Mouse (Mus musculus) neutrophil, adult 5-6 weeks (primary cell): Measurements from ENCODE around the gene Rpusd3. TPM values are rescaled to one million over a fixed set of nuclear protein-coding genes. Genes with fewer than 3 reads are reported as not detected.

ENCODE experiments used
- ATAC-seq: fragments of 151-379, 151-347 bp; 2 replicates; pipeline ENCODE4 v1.8.0; 2017; ENCODE audit warnings: mild to moderate bottlenecking, moderate TSS enrichment; ENCODE audit not compliant: insufficient number of reproducible peaks, poor library complexity, low FRiP score, severe bottlenecking; ENCODE audit errors: extremely low read depth
- total RNA-seq: library from RNA; stranded (forward); fragments of 200-1000 nt; gene quantifications from 2 replicates; pipeline ENCODE4 v1.2.3, GENCODE M21; 2017

The Rpusd3 gene
- total RNA-seq, 1 experiment from 2014 or later, result 5.1 TPM

- ATAC-seq, result no peak
Measured at GRCm38 (mm10) chr6:113392387-113393071, 26.6 kb downstream of the Rpusd3 start.

DNA sequence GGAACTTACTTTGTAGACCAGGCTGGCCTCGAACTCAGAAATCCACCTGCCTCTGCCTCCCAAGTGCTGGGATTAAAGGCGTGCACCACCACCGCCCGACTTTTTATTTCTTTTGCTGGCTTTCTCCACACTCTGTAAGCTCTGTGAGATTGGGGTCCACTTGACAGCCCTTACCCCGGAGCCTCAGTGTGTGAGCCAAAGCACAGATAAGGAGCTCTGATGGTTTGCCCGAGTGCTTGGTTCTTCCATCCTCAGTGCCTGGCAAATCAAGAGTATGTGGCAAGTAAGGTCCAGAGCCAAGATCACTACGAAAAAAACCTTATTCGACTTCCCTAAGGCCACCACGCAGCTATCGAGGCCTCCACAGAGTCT lies 27.1 kb downstream of the Rpusd3 start:
- ATAC-seq, result no peak

- no peak for ATAC-seq
Measured at GRCm38 (mm10) chr6:113390715-113391114, 28.4 kb downstream of the Rpusd3 start.

GRCm38 (mm10) chr6:113388960-113389359 lies 30.2 kb downstream of the Rpusd3 start, which contains the start of gene Ttll3:
Gene Ttll3 (plus strand): TSS chr6:113389260.
- no peak for ATAC-seq

- no peak for ATAC-seq
Measured at GRCm38 (mm10) chr6:113386025-113386424, 33.1 kb downstream of the Rpusd3 start.

GRCm38 (mm10) chr6:113385160-113385714 lies 33.9 kb downstream of the Rpusd3 start:
- ATAC-seq, result no peak

DNA sequence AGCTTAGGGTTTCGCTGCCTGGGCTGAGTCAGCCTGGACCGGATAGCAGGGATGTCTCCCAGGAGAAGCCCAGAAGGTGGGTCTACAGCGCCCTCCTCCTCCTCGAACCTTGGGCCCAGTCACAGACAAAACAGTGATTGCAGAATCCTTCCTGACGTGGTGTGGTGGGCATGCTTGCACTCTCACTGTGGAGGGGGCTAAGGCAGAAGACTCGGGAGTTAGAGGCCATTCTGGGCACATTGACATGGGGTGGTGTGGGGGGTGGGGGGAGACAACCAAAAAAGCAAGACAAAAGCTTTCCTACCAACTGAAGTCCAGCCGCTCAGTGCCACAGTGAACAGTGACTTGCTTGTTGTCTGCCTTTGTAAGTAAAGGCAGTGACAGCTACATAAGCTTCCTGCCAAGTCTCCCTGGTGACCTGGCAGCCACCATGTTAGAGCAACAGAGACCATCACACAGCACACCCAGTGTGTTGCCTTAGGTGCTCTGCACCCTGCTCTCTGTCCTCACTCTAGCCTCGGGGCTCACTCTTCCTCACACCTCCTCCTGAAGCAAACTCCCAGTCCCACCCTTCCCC lies 34.7 kb downstream of the Rpusd3 start:
- ATAC-seq, result no peak

GRCm38 (mm10) chr6:113380480-113380879 lies 38.7 kb downstream of the Rpusd3 start:
- no peak for ATAC-seq

GRCm38 (mm10) chr6:113379246-113379645 lies 39.9 kb downstream of the Rpusd3 start:
- no peak for ATAC-seq

DNA sequence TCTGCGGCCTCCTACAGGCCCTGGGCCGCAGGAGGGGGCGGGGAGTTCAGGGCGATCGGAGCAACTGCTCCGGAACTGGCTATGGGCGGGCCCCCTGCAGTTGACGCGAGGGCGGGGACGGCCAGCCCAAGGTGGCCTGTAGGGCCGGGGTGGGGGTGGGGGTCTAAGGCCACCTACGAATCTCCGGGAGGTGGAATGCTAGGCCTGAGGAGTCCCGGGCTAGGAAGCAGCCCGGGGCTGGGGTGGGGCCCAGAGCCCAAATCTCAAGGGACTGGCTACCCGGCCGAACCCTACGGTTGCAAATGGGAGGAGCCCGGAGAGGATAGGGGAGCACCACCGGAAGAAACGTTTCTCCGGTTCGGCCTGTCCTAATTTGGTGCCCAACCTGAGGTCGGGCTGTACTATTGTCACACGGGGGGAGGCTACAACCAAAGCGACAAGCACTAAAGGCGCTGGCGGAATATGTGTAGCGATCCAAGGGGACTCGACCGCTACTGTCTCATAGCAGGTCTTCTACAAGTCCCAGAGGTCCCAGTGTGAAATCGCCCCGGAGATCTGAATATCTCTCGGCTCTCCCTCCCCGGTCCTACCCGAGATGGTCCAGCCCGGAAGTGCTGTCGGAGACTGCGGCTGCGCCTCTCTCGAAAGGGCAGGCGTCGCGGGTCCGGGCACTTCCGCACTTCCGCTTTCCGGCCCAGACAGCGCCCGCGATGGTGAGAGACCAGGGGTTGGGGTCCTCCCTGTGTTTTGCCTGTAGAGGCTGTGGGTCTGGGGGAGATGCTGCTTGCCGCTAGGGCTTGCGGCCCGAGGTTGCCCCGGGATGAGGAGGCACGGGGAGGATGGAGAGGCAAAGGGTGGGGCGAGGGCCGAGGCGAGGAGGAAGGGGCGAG lies 41.4 kb downstream of the Rpusd3 start, which contains the start of the genes Tada3 and Arpc4:
Gene Tada3, minus strand, starts transcription at position 388 of the 890 bp plus-strand sequence.
Gene Arpc4, plus strand, starts transcription at position 620 of the 890 bp plus-strand sequence.
- ATAC-seq, result peak; percentile 78

DNA sequence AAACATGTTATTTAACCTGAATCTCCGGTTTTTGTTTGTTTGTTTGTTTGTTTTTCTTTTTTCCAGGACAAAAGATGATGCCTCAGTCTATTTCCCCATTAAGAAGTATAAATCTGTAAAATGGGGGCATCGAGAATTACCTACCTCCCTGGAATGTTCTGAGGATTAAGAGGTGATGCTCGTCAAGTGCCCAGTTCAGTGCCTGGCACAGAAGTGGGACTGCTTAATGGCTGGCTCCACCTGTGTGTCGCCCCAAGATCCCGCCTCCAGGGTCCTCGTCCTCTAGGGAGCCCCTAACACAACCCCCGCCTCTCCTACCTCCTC lies 42.0 kb downstream of the Rpusd3 start:
- no peak for ATAC-seq

DNA sequence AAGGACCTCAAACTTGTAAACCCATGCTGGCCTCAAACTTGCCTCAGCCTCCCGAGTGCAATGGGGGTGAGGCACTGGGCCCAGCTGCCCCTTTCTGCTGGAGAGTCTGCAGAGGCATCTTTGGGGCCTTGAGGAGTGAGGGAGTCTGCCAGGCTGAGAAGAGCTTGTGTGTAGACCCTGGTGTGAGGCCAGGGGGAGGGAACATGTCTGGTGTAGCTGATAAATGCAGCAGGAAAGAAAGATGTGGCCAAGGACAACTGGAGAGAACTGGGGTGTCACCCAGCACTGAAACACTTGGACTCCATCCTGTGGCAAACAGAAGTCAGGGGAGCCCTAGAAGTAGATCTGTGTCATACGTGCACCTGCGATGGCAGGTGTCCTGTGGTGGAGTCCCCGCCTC lies 45.6 kb downstream of the Rpusd3 start:
- no peak for ATAC-seq

GRCm38 (mm10) chr6:113370194-113370929 lies 48.8 kb downstream of the Rpusd3 start:
- no peak for ATAC-seq

- ATAC-seq, result no peak
Measured at GRCm38 (mm10) chr6:113368577-113368976, 50.6 kb downstream of the Rpusd3 start.

DNA sequence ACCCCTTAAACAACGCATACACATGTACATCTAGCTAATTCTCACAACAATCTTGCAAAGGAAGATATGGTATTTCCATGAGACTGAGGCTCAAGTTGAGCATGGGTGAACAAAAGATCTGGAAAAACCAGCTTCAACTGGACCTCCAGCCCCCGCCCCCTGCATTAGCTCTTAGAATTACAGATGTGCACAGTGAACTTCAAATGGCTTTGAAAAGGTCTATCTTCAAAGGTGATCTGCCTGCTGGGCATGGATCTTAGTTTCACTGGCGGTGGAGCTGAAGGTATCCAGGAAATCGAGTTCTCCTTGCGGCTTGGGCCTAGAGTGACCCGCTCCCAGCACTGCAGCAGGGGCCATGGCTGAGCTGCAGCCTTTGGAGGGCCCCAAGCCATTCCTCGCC lies 51.0 kb downstream of the Rpusd3 start:
- no peak for ATAC-seq

DNA sequence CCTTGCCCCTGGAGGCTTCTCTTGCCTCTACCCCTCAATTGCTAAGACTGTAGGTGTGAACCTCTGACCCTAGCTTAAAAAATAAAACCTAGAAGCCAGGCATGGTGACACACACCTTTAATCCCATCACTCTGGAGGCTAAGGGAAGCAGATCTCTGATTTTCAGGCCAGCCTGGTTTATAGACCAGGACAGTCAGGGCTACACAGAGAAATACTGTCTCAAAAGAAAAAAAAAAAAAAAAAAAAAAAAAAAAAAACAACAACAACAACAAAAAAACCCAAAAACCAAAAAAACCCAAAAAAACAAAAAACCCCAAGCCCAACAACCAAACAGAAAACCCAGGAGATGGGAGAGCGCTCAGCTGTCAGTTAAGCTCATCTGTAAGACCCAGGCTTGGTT lies 51.6 kb downstream of the Rpusd3 start:
- no peak for ATAC-seq

GRCm38 (mm10) chr6:113366639-113367038 lies 52.5 kb downstream of the Rpusd3 start:
- no peak for ATAC-seq
